Mouse (Mus musculus): ENCODE data around the gene Rnf207.

The Rnf207 gene

DNA sequence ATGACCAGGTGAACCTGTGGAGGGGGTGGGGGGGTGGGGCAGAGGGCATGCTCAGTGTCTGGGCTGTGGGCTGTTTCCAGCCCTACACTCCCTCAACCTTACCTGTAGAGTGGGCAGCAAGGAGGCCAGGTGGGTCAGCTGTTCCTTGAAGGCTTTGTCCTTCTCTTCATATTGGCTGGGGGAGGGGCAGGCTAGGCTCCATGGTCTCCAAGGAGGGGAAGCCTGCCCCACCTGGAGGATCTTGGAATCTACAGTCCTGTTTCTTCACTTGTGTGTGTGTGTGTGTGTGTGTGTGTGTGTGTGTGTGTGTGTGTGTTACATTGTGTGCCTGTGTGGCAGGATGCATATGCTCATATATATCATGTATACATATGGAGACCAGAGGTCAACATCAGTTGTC lies 4.9 kb downstream of the Rnf207 start:
- POLR2A ChIA-PET, result interaction anchor here in 3 of 4 experiments (0.6 to 9.3 kb wide), 11 partner anchors 11 to 271 kb away, joined by 3 to 79 read pairs (median 5); partner anchors contain the start of genes Rpl22 (in 2 of the 3) and Icmt (in 1 of the 3)
- CTCF ChIA-PET, result interaction anchor here (0.6 to 2.6 kb wide), 19 partner anchors 8 to 1757 kb away, joined by 3 to 7 read pairs (median 4); partner anchors contain the start of gene Rpl22 (in 1 of the 4)

DNA sequence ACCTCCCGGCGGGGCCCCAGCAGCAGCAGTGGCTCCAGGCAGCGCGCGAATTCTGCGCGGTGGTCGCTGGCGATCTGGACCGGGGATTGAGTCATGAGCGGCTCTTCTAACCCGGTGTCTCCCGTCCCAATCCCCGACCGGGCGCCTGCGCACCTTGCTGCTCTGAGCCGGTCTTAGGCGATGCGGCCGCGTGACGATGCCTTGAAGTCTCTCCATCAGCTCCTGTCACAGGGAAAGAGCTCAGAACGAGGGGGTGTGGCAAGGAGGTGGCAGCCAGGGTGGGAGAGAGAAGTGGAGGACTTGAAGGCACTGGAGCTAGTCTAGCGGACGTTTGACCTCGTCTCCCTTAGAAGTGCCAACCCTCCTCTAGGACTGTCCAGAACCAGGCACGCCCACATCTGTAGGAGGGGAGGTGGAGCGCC lies 5.6 kb downstream of the Rnf207 start:
- CTCF ChIA-PET, result interaction anchor here (0.6 to 1.4 kb wide), 17 partner anchors 10 to 1758 kb away, joined by 3 to 5 read pairs (median 4); partner anchors contain the start of gene Rpl22 (in 1 of the 4)
- POLR2A ChIA-PET, result interaction anchor here in 3 of 4 experiments (0.6 to 9.3 kb wide), 12 partner anchors 8 to 270 kb away, joined by 3 to 79 read pairs (median 5); partner anchors contain the start of genes Rpl22 (in 2 of the 3) and Icmt (in 1 of the 3)

DNA sequence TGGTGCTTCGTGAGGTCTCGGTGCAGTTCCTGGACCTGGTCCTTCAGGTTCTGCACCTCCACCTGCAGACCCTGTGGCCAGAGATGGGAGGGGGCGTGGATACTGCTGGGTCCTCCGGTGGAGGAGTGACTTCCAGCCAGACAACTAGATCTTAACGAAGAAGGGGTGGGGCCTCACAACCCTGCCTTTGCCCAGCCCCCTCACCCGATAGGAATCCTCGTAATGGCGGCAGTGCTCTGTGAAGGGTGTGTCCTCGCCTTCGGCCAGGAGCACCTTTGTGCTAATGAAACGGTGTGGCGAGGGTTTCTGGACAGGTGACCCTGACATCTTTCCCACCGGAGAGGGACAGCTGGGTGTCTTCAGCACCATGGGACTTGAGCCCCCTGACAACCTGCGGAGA lies 6.6 kb downstream of the Rnf207 start:
- ChIA-PET CTCF (interaction anchor here in 3 of 4 experiments (0.6 to 1.2 kb wide), 4 partner anchors 13 to 1029 kb away, joined by 3 to 4 read pairs (median 3); partner anchors contain the start of gene Rpl22 (in 1 of the 3)), POLR2A (interaction anchor here in 2 of 4 experiments (1.0 to 9.3 kb wide), 7 partner anchors 9 to 18 kb away, joined by 3 to 79 read pairs (median 6); partner anchors contain the start of genes Rpl22 (in 2 of the 2) and Icmt (in 1 of the 2))

DNA sequence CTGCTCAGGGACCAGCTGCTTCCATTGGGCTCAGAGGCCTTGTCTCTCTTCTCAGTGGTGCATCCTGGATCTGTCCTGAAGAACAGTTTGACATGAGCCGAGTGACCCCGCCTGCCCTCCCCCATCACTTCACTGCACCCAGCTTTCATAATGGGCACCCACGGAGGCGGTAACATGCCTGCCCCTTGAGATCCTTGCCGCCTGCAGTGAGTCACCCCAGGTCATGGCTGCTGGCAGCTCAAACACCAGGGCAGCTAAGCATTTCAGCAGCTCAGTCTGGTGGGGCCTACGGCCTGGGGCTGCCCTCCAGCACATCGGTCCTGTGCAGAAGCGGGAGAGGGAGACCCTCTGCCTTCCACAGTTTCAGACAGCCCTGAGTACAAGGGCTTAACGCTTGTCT lies 11.3 kb downstream of the Rnf207 start:
- ChIA-PET CTCF (interaction anchor here (0.6 to 3.9 kb wide), 8 partner anchors 10 to 154 kb away, joined by 3 to 15 read pairs (median 4); partner anchors contain the start of genes Rnf207 (in 3 of the 4) and Icmt (in 1 of the 4)), POLR2A (interaction anchor here in 3 of 4 experiments (0.5 to 5.0 kb wide), 14 partner anchors 8 to 103 kb away, joined by 3 to 23 read pairs (median 3); partner anchors contain the start of genes Rnf207 (in 2 of the 3), Hes3 (in 1 of the 3), Icmt (in 1 of the 3) and Rpl22 (in 1 of the 3))

DNA sequence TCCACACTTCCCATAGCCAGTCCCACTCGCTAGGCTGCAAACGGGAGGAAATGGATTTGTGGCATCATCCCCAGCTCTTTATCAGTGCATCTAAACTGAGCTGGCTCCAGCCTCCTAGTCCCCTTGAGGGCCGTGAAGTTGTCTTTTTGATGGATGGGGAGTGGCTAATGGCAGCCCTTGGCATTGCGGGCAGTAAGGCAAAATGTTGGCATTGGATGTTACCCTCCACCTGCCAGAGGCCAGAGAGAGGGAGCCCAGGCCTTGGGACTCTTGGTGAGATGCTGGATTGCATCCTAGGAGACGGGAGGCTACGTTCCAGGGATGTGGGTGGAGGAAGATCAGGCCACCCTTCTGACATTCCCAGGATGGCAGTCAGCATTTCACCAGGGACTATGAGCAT lies 12.8 kb downstream of the Rnf207 start:
- ChIA-PET POLR2A (interaction anchor here in 2 of 4 experiments (1.1 to 2.0 kb wide), 6 partner anchors 9 to 16 kb away, joined by 3 to 8 read pairs (median 5); partner anchors contain the start of gene Icmt (in 2 of the 2)), CTCF (interaction anchor here in 2 of 4 experiments (0.6 to 3.9 kb wide), 2 partner anchors 8 to 13 kb away, joined by 6 to 15 read pairs; partner anchors contain the start of gene Rnf207 (in 1 of the 2))

DNA sequence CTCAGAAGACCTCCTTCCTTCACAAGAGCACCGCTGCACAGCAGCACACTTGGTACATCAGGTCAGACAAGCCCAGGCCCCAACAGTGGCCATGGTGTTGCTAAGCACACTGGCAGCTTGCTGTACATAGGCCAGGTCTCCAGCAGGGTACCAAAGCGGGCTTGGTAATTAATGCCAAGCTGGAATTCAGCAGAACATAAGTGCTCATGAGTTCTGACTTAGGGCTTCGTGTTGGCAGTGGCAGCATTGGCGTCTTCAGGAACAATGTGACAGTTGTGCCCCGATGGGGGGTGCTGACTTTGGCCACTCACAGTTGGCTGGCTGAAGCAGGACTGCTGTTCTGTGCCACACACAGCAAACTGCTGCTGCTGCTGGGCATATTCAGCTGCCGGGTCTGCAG lies 14.1 kb downstream of the Rnf207 start:
- ChIA-PET CTCF (interaction anchor here (0.6 to 3.9 kb wide), 9 partner anchors 14 to 1022 kb away, joined by 3 to 15 read pairs (median 4); partner anchors contain the start of gene Rnf207 (in 2 of the 4)), POLR2A (interaction anchor here in 2 of 4 experiments (0.6 to 1.9 kb wide), 8 partner anchors 8 to 45 kb away, joined by 3 to 10 read pairs (median 4); partner anchors contain the start of genes Icmt (in 1 of the 2) and Rpl22 (in 1 of the 2))

DNA sequence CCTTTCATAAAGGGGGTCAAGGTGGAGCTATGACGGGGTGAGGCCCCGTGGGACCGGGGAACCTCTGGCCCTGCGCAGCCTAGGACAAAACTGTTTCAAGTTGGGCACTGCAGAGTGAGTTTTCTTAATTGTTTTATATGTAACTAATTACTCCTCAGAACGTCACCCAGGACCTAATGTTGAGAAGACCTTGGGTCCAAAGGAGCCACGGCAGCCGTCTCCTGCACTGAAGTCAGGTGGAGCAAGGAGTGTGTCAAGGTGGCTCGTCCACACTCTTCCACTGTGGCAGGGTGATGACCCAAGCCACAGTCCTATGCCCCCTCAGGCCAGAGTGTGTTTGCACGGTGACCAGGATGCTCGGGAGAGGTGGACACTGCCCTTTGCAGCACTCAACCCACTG lies 15.6 kb downstream of the Rnf207 start:
- CTCF ChIA-PET, result interaction anchor here in 3 of 4 experiments (0.5 to 1.6 kb wide), 6 partner anchors 9 to 149 kb away, joined by 3 to 6 read pairs (median 4); partner anchors contain the start of gene Rnf207 (in 1 of the 3)
- POLR2A ChIA-PET, result interaction anchor here in 2 of 4 experiments (1.2 to 1.7 kb wide), 3 partner anchors 12 to 30 kb away, joined by 3 to 5 read pairs (median 3); no protein-coding TSS in a partner anchor

DNA sequence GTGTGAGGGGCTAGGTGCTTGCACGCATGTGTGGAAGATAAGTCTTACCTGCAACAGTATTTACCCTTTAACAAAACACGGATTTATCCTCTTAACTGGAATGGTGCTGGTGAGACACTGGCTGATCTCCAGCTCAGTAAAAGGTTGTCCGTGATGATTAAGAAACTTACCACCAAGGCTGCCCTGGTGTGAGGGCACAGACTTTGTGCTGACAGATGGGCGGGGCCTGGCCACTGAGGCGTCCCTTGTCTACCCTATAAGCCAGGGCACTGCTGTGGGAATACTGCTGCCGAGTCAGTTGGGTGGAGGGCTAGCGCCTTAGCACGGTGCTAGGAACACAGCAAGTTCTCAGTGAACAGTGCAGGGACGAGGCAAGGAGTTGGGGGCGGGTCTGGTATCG lies 16.8 kb downstream of the Rnf207 start:
- ChIA-PET POLR2A (interaction anchor here in 2 of 4 experiments (1.2 to 1.6 kb wide), 3 partner anchors 10 to 14 kb away, joined by 3 read pairs; no protein-coding TSS in a partner anchor), CTCF (interaction anchor here in 1 of 4 experiments (1.5 kb wide), 2 partner anchors 17 to 30 kb away, joined by 3 to 4 read pairs; partner anchors contain the start of gene Rnf207)

DNA sequence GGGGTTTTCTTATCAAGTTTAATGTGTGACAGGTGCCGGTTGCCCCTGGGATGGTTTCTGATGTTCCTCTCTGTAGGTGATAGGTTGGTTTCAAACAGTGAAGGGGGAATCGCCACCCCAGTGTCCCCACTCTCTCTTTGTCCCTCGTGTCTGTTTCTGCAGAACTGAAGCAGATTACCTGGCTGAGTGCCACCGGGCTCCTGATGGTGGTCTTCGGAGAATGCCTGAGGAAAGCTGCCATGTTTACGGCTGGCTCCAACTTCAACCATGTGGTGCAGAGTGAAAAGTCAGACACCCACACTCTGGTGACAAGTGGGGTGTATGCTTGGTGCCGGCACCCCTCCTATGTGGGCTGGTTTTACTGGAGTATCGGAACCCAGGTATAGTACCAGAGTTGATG lies 18.4 kb downstream of the Rnf207 start:
- ChIA-PET CTCF (interaction anchor here in 1 of 4 experiments (0.6 to 1.5 kb wide), 2 partner anchors 18 to 126 kb away, joined by 3 read pairs; partner anchors contain the start of gene Rnf207), POLR2A (interaction anchor here in 1 of 4 experiments (0.8 to 1.3 kb wide), 4 partner anchors 9 to 37 kb away, joined by 3 to 4 read pairs (median 3); no protein-coding TSS in a partner anchor)

DNA sequence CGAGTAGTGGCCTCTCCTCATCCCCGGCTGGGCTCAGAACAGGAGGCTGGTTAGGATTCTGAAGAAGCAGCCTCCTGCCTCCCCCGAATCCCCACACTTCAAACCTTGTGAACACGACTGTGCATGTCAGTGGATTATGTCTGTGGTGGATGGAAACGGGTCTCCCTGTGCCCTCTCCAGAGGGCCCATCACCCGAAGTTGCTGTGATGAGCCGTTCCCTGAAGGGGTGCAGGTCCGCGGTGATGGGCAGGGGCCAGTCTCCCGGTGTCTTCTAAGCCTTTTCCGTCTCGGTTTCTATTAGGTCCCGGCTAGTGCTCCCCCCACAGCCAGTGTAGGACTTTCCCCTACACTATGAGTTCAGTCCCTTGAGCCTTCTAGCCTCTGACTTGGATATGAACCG lies 20.0 kb downstream of the Rnf207 start:
- ChIA-PET CTCF (interaction anchor here in 2 of 4 experiments (0.7 to 2.6 kb wide), 2 partner anchors 20 kb away, joined by 3 to 13 read pairs; partner anchors contain the start of gene Rnf207 (in 2 of the 2)), POLR2A (interaction anchor here in 1 of 4 experiments (1.0 to 1.8 kb wide), 4 partner anchors 11 to 39 kb away, joined by 3 to 5 read pairs (median 4); partner anchors contain the start of gene Chd5)

DNA sequence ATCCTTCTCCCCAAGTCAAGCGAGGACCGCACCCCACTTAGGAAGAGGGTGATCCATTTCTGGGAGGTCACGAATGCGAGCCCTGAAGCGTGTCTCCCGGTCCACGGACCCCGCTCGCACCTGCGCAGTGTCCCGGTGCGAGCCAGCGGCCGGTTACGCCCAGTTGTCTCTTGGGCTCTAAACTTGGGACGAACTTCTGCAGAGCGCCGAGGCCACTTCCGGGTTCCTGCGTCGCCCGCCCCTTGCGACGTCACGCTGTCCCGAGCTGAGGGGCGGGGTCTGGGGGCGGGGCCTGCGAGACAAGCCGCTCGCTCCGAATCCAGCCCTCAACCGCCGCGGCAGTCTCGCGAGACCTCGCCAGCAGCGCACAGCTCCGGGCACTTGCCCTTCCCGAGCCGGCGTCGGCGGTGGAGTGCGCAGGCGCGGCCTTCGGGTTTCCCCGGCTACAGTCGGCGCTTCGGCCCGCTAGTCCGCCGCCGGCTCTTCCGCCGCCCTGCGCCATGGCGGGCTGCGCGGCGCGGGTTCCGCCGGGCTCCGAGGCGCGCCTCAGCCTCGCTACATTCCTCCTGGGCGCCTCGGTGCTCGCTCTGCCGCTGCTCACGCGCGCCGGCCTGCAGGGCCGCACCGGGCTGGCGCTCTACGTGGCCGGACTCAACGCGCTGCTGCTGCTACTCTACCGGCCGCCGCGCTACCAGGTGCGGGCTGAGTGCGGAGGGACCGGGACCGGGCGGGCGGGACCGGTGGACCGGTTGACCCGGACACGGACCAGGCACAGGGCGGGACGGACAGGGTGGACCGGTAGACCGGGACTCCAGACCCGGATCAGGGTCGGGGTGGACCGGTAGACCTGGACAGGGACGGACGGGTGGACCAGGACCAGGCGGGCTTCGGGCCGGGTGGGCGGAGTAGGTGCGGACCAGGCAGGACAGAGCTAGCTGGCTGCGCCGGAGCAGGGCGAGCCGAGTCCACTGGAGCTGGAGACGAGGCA lies 21.6 kb downstream of the Rnf207 start, which contains the start of gene Icmt:
Gene Icmt (plus strand): TSS at position 354 of the 988 bp plus-strand sequence.
- ChIA-PET POLR2A (interaction anchor here (0.6 to 2.1 kb wide), 31 partner anchors 8 to 323 kb away, joined by 3 to 21 read pairs (median 4); partner anchors contain the start of genes Rpl22 (in 3 of the 4), Espn (in 1 of the 4), Rnf207 (in 1 of the 4) and Zbtb48 (in 1 of the 4)), CTCF (interaction anchor here in 3 of 4 experiments (0.6 to 2.6 kb wide), 23 partner anchors 11 to 1902 kb away, joined by 3 to 13 read pairs (median 4); partner anchors contain the start of genes Dnajc11 (in 1 of the 3) and Rnf207 (in 1 of the 3))

DNA sequence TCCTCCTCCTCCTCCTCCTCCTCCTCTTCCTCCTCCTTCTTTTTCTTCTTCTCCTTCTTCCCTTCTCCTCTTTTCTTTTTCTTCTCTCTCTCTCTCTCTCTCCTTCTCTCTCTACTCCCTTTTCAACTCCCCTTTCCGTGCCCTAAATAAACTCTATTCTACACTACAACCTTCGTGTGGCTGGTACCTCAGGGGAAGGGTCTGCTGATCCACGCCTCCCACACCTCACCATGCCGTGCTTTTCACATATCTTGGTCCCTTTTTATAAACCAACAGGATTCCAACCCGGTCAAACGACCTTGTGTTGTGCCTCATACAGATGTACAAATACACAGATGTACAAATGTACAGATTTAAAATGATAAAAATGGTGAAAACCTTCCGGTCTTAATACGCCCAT lies 22.4 kb downstream of the Rnf207 start:
- CTCF ChIA-PET, result interaction anchor here in 3 of 4 experiments (0.6 to 2.6 kb wide), 22 partner anchors 11 to 1903 kb away, joined by 3 to 13 read pairs (median 4); partner anchors contain the start of gene Rnf207 (in 1 of the 3)

DNA sequence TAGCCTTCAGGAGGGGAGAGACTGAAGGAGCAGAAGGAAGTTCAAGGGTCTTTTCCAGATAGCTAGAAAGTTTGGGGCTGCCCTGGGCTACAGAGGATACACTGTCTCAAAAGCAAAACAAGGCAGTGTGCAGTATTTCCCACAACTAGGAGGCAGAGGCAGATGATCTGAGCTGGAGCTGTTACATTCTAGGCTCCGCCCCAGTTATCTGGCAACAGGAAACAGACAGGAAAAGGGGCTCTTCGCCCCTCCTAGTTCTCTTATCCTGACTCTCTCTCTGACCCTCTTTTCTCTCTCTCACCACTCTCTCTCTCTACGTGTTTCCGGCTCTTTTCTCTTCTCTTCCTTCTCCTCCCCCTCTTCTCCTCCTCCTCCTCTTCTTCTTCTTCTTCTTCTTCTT lies 22.9 kb downstream of the Rnf207 start:
- CTCF ChIA-PET, result interaction anchor here in 2 of 4 experiments (0.7 to 2.4 kb wide), 7 partner anchors 14 to 155 kb away, joined by 3 to 9 read pairs (median 4); partner anchors contain the start of gene Rnf207 (in 1 of the 2)
- POLR2A ChIA-PET, result interaction anchor here in 2 of 4 experiments (0.7 to 1.4 kb wide), 3 partner anchors 17 to 20 kb away, joined by 4 read pairs; no protein-coding TSS in a partner anchor

More for the DNA sequence above, 22.4 kb downstream of the Rnf207 start:
- POLR2A ChIA-PET, result interaction anchor here (0.6 to 2.1 kb wide), 27 partner anchors 9 to 322 kb away, joined by 3 to 21 read pairs (median 4); partner anchors contain the start of genes Rpl22 (in 3 of the 4), Espn (in 1 of the 4), Rnf207 (in 1 of the 4) and Zbtb48 (in 1 of the 4)

DNA sequence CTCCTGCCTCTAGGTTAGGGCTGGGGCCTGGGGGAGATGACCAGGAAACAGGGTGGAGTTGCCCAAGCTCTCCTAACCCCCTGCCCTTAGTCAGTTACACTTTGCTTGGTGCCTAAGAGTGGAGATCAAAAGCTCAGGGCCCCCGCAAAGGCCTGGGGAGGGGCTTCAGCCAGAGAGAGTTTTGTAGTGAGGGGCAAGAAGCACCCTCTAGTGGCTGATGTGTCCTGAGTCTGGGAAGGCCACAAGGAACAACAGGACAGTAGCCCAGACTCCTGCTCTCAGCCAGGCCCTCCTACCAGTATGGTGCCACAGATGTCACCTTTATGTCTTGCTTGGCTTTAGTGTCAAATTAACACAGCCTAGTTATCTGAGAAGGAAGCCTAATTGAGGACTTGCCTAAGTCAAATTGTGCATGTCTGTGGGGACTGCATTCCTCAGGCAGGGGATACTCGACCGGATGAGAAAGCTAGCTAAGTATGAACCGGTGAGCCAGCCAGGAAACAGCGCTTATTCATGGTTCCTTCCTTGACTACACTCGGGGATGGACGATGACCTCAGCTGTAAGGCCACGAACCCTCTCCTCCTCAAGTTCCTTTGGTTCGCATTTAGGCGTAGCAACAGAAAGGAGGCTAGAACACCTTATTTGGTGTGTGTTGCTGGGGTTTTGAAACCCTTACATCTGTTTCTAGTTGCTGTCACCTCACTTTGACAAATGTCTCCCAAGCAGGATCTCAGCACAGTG lies 24.4 kb downstream of the Rnf207 start:
- ChIA-PET POLR2A (interaction anchor here in 2 of 4 experiments (0.6 to 1.6 kb wide), 6 partner anchors 14 to 179 kb away, joined by 3 read pairs; partner anchors contain the start of genes Rnf207 (in 1 of the 2) and Tnfrsf25 (in 1 of the 2)), CTCF (interaction anchor here (0.6 to 2.4 kb wide), 16 partner anchors 9 to 156 kb away, joined by 3 to 9 read pairs (median 4); partner anchors contain the start of gene Rnf207 (in 1 of the 4))

DNA sequence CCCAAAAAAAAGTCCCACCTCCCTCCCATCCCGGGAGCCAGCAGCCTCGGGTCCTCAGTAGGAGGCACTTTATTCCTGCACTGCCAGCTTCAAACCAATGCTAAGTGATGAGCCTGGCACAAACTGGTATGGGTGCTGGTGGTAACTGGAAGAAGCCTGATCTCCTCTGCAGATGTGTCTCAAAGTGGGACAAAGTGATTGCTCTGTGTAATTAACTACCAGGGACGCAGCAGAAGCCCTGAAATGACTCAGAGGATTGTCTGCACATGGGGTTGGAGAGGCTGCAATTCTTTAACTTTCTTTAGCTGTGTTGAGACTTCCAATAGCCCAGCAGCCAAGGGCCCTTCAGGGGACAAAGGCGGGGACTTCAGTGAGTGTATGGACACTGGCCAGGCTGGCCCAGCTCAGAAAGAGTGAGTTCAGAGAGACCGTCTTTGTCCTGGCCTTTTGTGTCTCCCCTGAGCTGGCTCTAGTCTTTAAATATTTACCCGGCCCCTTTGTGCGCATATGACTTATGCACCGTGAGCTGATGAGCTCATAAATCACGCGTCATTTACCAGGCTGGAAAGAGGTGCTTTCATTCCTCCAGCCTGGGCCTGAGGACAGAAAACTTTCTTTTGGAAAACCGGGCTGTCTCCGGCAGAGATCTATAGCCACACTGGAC lies 26.6 kb downstream of the Rnf207 start:
- CTCF ChIA-PET, result interaction anchor here in 3 of 4 experiments (0.6 to 1.5 kb wide), 11 partner anchors 9 to 196 kb away, joined by 3 to 4 read pairs (median 3); partner anchors contain the start of gene Rnf207 (in 1 of the 3)
- POLR2A ChIA-PET, result interaction anchor here in 2 of 4 experiments (0.7 to 1.8 kb wide), 8 partner anchors 10 to 159 kb away, joined by 3 to 8 read pairs (median 3); partner anchors contain the start of gene Rpl22 (in 1 of the 2)
